Mouse (Mus musculus) stomach, embryonic 14.5 days (tissue): ENCODE measurements around the gene Alppl2. TPM values are rescaled to one million over a fixed set of nuclear protein-coding genes. Genes with fewer than 3 reads are reported as not detected.

Experiments used
- ATAC-seq: fragments of 200-750 bp; cut with Nextera tagmentation; 2 replicates; pipeline ENCODE4 v1.8.0; 2017; ENCODE audit warnings: low read depth, moderate TSS enrichment; ENCODE audit not compliant: insufficient number of reproducible peaks, insufficient read depth, low FRiP score
- H3K27ac ChIP-seq: fragments of 300-500 bp; sonication (generic); 2 replicates; pipeline ENCODE4 v1.5.1; 2014; ENCODE audit warnings: mild to moderate bottlenecking, low read length, moderate library complexity, mixed read lengths
- H3K27me3 ChIP-seq: fragments of 300-500 bp; sonication (generic); 2 replicates; pipeline ENCODE4 v1.6.1; 2014; ENCODE audit warnings: low read length, control low read depth, mixed read lengths; ENCODE audit not compliant: control insufficient read depth, insufficient read depth
- H3K36me3 ChIP-seq: fragments of 300-500 bp; sonication (generic); 2 replicates; pipeline ENCODE4 v1.6.1; 2014; ENCODE audit warnings: mild to moderate bottlenecking, control low read depth, low read length, moderate library complexity, mixed read lengths; ENCODE audit not compliant: control insufficient read depth, insufficient read depth
- H3K4me1 ChIP-seq: fragments of 300-500 bp; sonication (generic); 2 replicates; pipeline ENCODE4 v1.6.1; 2014; ENCODE audit warnings: low read length, control low read depth, mixed read lengths; ENCODE audit not compliant: control insufficient read depth, insufficient read depth
- H3K4me2 ChIP-seq: fragments of 300-500 bp; sonication (generic); replicated peaks from 2 replicates; pipeline ENCODE4 v1.6.1; 2014; ENCODE audit warnings: low read depth, low read length, control low read depth
- H3K4me3 ChIP-seq: fragments of 300-500 bp; sonication (generic); 2 replicates; pipeline ENCODE4 v1.5.1; 2014; ENCODE audit warnings: low read depth, low read length, control low read depth
- H3K9ac ChIP-seq: fragments of 300-500 bp; sonication (generic); replicated peaks from 2 replicates; pipeline ENCODE4 v1.6.1; 2014; ENCODE audit warnings: low read depth, mild to moderate bottlenecking, control low read depth, low read length, moderate library complexity, mixed read lengths
- H3K9me3 ChIP-seq: fragments of 300-500 bp; sonication (generic); 2 replicates; pipeline ENCODE4 v1.6.1; 2016; ENCODE audit warnings: low read depth, low read length, control low read depth; ENCODE audit not compliant: control insufficient read depth
- WGBS: fragments of 180-500 bp; shearing (Covaris S2); extraction: QIAGEN DNeasy Blood & Tissue Kit; methylation state at CpG from one replicate; pipeline ENCODE4 v1.1.7; 2014; 5-methylcytosine and 5-hydroxymethylcytosine counted together
- polyA plus RNA-seq: library from polyadenylated mRNA; unstranded; fragments of >200 nt; fragmentation: Nextera tagmentation; extraction: Ambion mirVana; gene quantifications from 2 replicates; pipeline ENCODE4 v1.2.1, GENCODE M21; 2014

Gene Alppl2
- polyA plus RNA-seq, 1 experiment from 2014 or later, result not detected

DNA sequence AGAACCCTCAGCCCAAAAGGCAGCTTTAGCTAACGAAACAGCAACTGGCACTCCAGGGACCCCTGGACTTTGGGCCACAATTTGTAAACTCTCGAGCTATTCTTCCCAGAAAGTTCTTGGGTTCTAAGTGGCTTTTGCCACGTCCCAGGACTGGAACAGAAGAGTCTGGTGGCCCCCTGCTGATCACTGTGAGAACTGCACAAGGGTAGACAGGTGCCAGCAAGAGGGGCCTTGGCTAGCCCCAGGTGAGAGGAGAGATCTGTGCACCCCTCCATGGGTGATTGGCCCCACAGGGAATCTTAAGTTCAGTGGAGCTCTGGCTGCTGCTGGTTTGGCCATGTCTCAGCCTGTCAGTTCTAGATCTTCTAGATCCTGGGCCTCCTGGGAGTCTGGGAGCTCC is 48.6 kb downstream of the Alppl2 start:
- 14% methylated on average over 3 of the region's 3 CpGs for WGBS
- H3K4me2 ChIP-seq, result no peak overlapping the region
- ATAC-seq, result no peak

DNA sequence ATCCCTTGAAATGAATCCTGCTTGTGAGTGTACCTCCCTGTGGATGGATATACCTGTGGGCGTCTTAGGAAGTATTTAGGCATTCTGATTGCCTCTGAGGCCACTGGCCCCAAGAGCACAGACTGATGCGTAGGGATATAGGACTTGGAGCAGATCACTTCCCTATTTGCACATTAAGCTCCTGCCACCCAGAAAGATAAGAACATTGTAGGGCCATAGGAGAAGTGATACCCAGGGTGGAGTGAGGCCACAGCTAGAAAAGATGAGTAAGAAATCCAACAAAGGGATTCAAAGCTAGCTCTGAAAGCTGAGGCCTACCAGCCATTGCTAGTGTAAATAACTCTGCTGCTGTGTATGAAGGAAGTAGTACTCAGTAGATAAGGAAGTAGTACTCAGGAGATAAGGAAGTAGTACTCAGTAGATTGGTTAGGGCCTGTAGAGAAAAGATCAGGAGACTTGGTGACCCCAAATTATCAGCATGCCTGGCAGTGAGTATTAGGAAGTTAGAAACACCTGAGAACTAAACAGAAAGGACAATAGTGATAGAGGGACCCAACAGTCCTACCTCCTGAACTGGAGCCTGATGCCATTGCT is 51.2 kb downstream of the Alppl2 start:
- peaks cover 22% of the 10 kb centered on the region for H3K4me1 ChIP-seq
- no peaks in the 10 kb centered on the region for H3K9me3 ChIP-seq
- no peak for ATAC-seq
- H3K27ac ChIP-seq, result no peak overlapping the region
- no peaks in the 10 kb centered on the region for H3K36me3 ChIP-seq
- H3K27me3 ChIP-seq, result no peaks in the 10 kb centered on the region
- WGBS, result 88% methylated on average over 2 of the region's 2 CpGs
- H3K4me3 ChIP-seq, result no peak overlapping the region
- H3K4me2 ChIP-seq, result no peak overlapping the region
- no peak overlapping the region for H3K9ac ChIP-seq

More for the DNA sequence above, 48.6 kb downstream of the Alppl2 start:
- H3K27ac ChIP-seq, result no peak overlapping the region
- H3K4me3 ChIP-seq, result no peak overlapping the region
- H3K9me3 ChIP-seq, result no peaks in the 10 kb centered on the region
- H3K9ac ChIP-seq, result no peak overlapping the region
- no peaks in the 10 kb centered on the region for H3K27me3 ChIP-seq
- H3K4me1 ChIP-seq, result peaks cover 8% of the 10 kb centered on the region
- no peaks in the 10 kb centered on the region; the same call in 1 of the 2 replicates for H3K36me3 ChIP-seq

Other genes starting within 250 kb of the Alppl2 start
- 0.61 and 1.1 TPM in 2 replicates for gene Alpi, start 11.7 kb upstream of the Alppl2 start, polyA plus RNA-seq
- gene Akp3, start 35.0 kb upstream of the Alppl2 start, polyA plus RNA-seq, result not detected in 2 replicates
- 7.5 and 8.4 TPM in 2 replicates for gene Ecel1, start 66.6 kb upstream of the Alppl2 start, polyA plus RNA-seq
- 0.14 TPM in 1 of 2 replicates, not detected in the other for gene Prss56, start 93.4 kb upstream of the Alppl2 start, polyA plus RNA-seq
- gene Chrnd, start 100.7 kb upstream of the Alppl2 start, polyA plus RNA-seq, result not detected in 2 replicates
- gene Chrng, start 114.7 kb upstream of the Alppl2 start, polyA plus RNA-seq, result not detected in 2 replicates
- 138 and 146 TPM in 2 replicates for gene Eif4e2, start 124.0 kb upstream of the Alppl2 start, polyA plus RNA-seq
- 0.14 and 0.34 TPM in 2 replicates for gene Efhd1, start 174.4 kb upstream of the Alppl2 start, polyA plus RNA-seq
- gene Gigyf2, start 237.1 kb upstream of the Alppl2 start, polyA plus RNA-seq, result 55.1 and 61.2 TPM in 2 replicates